Mouse (Mus musculus) midbrain, embryonic 14.5 days (tissue): ENCODE measurements at regions not wholly inside any gene's neighbourhood (a gene's known extent, or its start where the extent isn't known, plus 50 kb on each side); places are given as distances from the start of the nearest gene placed in this dataset.

ENCODE experiments used
- ATAC-seq: fragments of 200-750 bp; cut with Nextera tagmentation; 2 replicates; pipeline ENCODE4 v1.8.0; 2017; ENCODE audit warnings: moderate number of reproducible peaks, moderate library complexity; ENCODE audit not compliant: low FRiP score, low TSS enrichment
- DNase-seq: peaks from one replicate; pipeline ENCODE4 v3.0.0-alpha.2; 2015
- H3K27ac ChIP-seq: fragments of 300-500 bp; sonication (generic); replicated peaks from 2 replicates; pipeline ENCODE4 v1.5.1; 2014; ENCODE audit warnings: mild to moderate bottlenecking, low read depth, low read length, moderate library complexity
- H3K27me3 ChIP-seq: fragments of 300-500 bp; sonication (generic); 2 replicates; pipeline ENCODE4 v1.6.1; 2014; ENCODE audit warnings: low read length, control low read depth, mixed read lengths; ENCODE audit not compliant: control insufficient read depth, insufficient read depth
- H3K36me3 ChIP-seq: fragments of 300-500 bp; sonication (generic); 2 replicates; pipeline ENCODE4 v1.6.1; 2014; ENCODE audit warnings: low read length, control low read depth; ENCODE audit not compliant: control insufficient read depth, insufficient read depth
- H3K4me1 ChIP-seq: fragments of 300-500 bp; sonication (generic); 2 replicates; pipeline ENCODE4 v1.6.1; 2014; ENCODE audit warnings: mild to moderate bottlenecking, antibody characterized with exemption, low read length, control low read depth; ENCODE audit not compliant: control insufficient read depth, insufficient read depth
- H3K4me2 ChIP-seq: fragments of 300-500 bp; sonication (generic); 2 replicates; pipeline ENCODE4 v1.6.1; 2014; ENCODE audit warnings: mild to moderate bottlenecking, low read length, moderate library complexity
- H3K4me3 ChIP-seq: fragments of 300-500 bp; sonication (generic); replicated peaks from 2 replicates; pipeline ENCODE4 v1.5.1; 2014; ENCODE audit warnings: low read depth, low read length
- H3K9ac ChIP-seq: fragments of 300-500 bp; sonication (generic); replicated peaks from 2 replicates; pipeline ENCODE4 v1.6.1; 2014; ENCODE audit warnings: mild to moderate bottlenecking, low read length, moderate library complexity
- H3K9me3 ChIP-seq: fragments of 300-500 bp; sonication (generic); 2 replicates; pipeline ENCODE4 v1.6.1; 2016; ENCODE audit warnings: low read length, control low read depth, mixed read lengths; ENCODE audit not compliant: control insufficient read depth
- WGBS: fragments of 180-500 bp; shearing (Covaris S2); extraction: QIAGEN DNeasy Blood & Tissue Kit; methylation state at CpG from one replicate; pipeline ENCODE4 v1.1.7; 2014; 5-methylcytosine and 5-hydroxymethylcytosine counted together

GRCm38 (mm10) chr14:92764354-92764753 is 1126.1 kb downstream of the Pcdh9 start:
- DNase-seq (no peak), ATAC-seq (no peak)
- whole genome bisulfite sequencing: 21% methylated on average over 6 of the region's 6 CpGs
- H3K9ac ChIP-seq: no peak overlapping the region
- no peaks in the 10 kb centered on the region for H3K27me3 ChIP-seq
- no peak overlapping the region for H3K4me2 ChIP-seq
- no peaks in the 10 kb centered on the region for H3K9me3 ChIP-seq
- H3K36me3 ChIP-seq: no peaks in the 10 kb centered on the region
- no peaks in the 10 kb centered on the region for H3K4me1 ChIP-seq
- H3K4me3 ChIP-seq: no peak overlapping the region
- H3K27ac ChIP-seq: no peak overlapping the region

DNA sequence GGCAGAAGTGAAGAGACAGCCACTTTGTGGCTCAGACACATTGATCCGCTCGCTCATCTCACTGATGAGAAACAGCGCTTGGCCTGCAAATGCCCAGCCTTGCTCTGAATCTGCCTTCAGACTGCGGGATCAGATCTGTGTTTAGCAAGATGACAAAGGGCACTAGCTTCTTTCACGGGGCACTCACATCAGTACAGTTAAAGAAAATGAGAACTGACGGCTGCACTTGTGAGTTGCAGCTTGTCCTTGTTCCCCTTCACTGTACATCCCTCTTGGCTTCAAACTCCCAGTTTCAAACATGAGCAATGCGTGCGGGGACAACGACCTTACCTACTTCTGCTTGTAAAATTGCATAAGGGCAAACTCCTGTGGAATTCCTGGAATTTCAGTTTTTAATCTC is 1135.8 kb downstream of the Pcdh9 start:
- WGBS: 62% methylated on average over 9 of the region's 9 CpGs
- Histone ChIP-seq H3K4me2 (no peak overlapping the region), H3K36me3 (no peaks in the 10 kb centered on the region), H3K27ac (no peak overlapping the region), H3K4me3 (no peak overlapping the region), H3K9ac (no peak overlapping the region), H3K27me3 (no peaks in the 10 kb centered on the region), H3K9me3 (no peaks in the 10 kb centered on the region), H3K4me1 (no peaks in the 10 kb centered on the region)
- ATAC-seq: no peak
- peak; percentile 13 for DNase-seq

- 48% methylated on average over 2 of the region's 2 CpGs for WGBS
- DNase-seq: no peak
- no peak for ATAC-seq
- Histone ChIP-seq H3K27me3 (no peaks in the 10 kb centered on the region), H3K9me3 (no peaks in the 10 kb centered on the region), H3K9ac (no peak overlapping the region), H3K36me3 (no peaks in the 10 kb centered on the region), H3K27ac (no peak overlapping the region), H3K4me1 (no peaks in the 10 kb centered on the region), H3K4me3 (no peak overlapping the region), H3K4me2 (no peak overlapping the region)
These were observed 1172.8 kb downstream of the Pcdh9 start for GRCm38 (mm10) chr14:92717666-92718065.

- ATAC-seq: no peak
- Histone ChIP-seq H3K27ac (no peak overlapping the region), H3K9me3 (no peaks in the 10 kb centered on the region), H3K27me3 (no peaks in the 10 kb centered on the region), H3K4me2 (no peak overlapping the region), H3K9ac (no peak overlapping the region), H3K36me3 (no peaks in the 10 kb centered on the region), H3K4me3 (no peak overlapping the region), H3K4me1 (no peaks in the 10 kb centered on the region)
- DNase-seq: no peak
- 75% methylated on average over 1 of the region's 1 CpGs for WGBS
These were observed 1202.3 kb downstream of the Pcdh9 start for GRCm38 (mm10) chr14:92688151-92688550.

- no peaks in the 10 kb centered on the region for H3K9me3 ChIP-seq
- H3K9ac ChIP-seq: no peak overlapping the region
- H3K4me3 ChIP-seq: no peak overlapping the region
- ATAC-seq: no peak
- no peak overlapping the region for H3K27ac ChIP-seq
- DNase-seq: no peak
- no peaks in the 10 kb centered on the region for H3K36me3 ChIP-seq
- no peaks in the 10 kb centered on the region for H3K4me1 ChIP-seq
- 80% methylated on average over 1 of the region's 1 CpGs for WGBS
- no peak overlapping the region for H3K4me2 ChIP-seq
- no peaks in the 10 kb centered on the region for H3K27me3 ChIP-seq
These were observed 1203.4 kb downstream of the Pcdh9 start for GRCm38 (mm10) chr14:92687106-92687505.

DNA sequence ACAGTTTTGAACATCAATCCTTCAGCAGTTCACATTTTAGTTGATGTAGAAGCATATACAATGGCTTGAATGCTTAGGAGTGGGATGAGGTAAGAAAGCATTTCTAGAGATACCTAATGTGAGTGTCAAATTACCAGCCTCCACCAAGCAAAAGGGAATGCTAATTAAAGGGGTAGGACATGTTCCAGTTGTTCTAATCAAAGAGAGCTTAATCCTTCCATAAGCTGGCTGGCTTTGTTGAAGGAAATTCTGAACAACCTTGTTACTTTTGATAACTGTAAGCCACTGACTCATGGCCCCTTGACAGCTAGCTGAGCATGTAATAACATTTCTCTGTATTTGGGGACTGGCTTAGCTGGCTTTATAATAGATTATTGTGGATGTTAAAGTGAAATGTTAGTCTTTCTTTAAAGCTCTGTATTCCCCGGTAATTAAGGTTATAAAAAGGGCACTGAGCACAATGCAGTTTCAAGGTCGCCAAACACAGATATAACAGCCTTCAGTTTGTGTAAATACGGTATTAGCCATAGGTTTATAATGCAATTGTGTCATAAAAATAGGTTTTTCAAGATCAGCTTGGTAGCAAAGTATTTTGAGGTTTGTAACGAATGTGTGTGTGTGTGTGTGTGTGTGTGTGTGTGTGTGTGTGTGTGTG is 1211.5 kb downstream of the Pcdh9 start:
- Histone ChIP-seq H3K9me3 (no peaks in the 10 kb centered on the region), H3K36me3 (no peaks in the 10 kb centered on the region), H3K4me1 (no peaks in the 10 kb centered on the region), H3K9ac (no peak overlapping the region), H3K4me3 (no peak overlapping the region), H3K27me3 (no peaks in the 10 kb centered on the region), H3K27ac (no peak overlapping the region), H3K4me2 (no peak overlapping the region)
- ATAC-seq (no peak), DNase-seq (peak; percentile 39)
- WGBS: 52% methylated on average over 4 of the region's 4 CpGs

GRCm38 (mm10) chr14:92674146-92674545 is 1216.3 kb downstream of the Pcdh9 start:
- H3K27ac ChIP-seq: no peak overlapping the region
- no peak overlapping the region for H3K4me3 ChIP-seq
- H3K9me3 ChIP-seq: no peaks in the 10 kb centered on the region
- H3K4me2 ChIP-seq: no peak overlapping the region
- no peak overlapping the region for H3K9ac ChIP-seq
- no peak for ATAC-seq
- H3K36me3 ChIP-seq: no peaks in the 10 kb centered on the region
- no peaks in the 10 kb centered on the region for H3K27me3 ChIP-seq
- DNase-seq: no peak
- 88% methylated on average over 3 of the region's 3 CpGs for WGBS
- no peaks in the 10 kb centered on the region for H3K4me1 ChIP-seq
